Mouse (Mus musculus): Measurements from ENCODE around the gene Pfkfb3. TPM values are rescaled to one million over a fixed set of nuclear protein-coding genes. Genes with fewer than 3 reads are reported as not detected.

The Pfkfb3 gene
- polyA plus RNA-seq (2012; rRNA removed): 152 and 208 TPM in 2 replicates

- no peak for DNase-seq (ENCODE audit: low read depth)
Observed at GRCm38 (mm10) chr2:11553471-11554400, at the start of gene Pfkfb3. Gene Pfkfb3 (minus strand): TSS chr2:11554077.

GRCm38 (mm10) chr2:11602506-11603489, 48.9 kb upstream of the Pfkfb3 start:
- peak; percentile 75 for DNase-seq (ENCODE audit: low read depth)

GRCm38 (mm10) chr2:11601795-11602194, 47.9 kb upstream of the Pfkfb3 start:
- no peak for DNase-seq (ENCODE audit: low read depth)

- DNase-seq (ENCODE audit: low read depth): no peak
Observed at GRCm38 (mm10) chr2:11597906-11598305, 44.0 kb upstream of the Pfkfb3 start.

- no peak for DNase-seq (ENCODE audit: low read depth)
Observed at GRCm38 (mm10) chr2:11596690-11597089, 42.8 kb upstream of the Pfkfb3 start.

GRCm38 (mm10) chr2:11587996-11588395, 34.1 kb upstream of the Pfkfb3 start:
- DNase-seq (ENCODE audit: low read depth): no peak

- DNase-seq (ENCODE audit: low read depth): no peak
Observed at GRCm38 (mm10) chr2:11579399-11579798, 25.5 kb upstream of the Pfkfb3 start.

GRCm38 (mm10) chr2:11578187-11578586, 24.3 kb upstream of the Pfkfb3 start:
- DNase-seq (ENCODE audit: low read depth): no peak

- no peak for DNase-seq (ENCODE audit: low read depth)
Observed at GRCm38 (mm10) chr2:11573684-11574083, 19.8 kb upstream of the Pfkfb3 start.

GRCm38 (mm10) chr2:11571004-11571535, 17.2 kb upstream of the Pfkfb3 start:
- DNase-seq (ENCODE audit: low read depth): no peak

GRCm38 (mm10) chr2:11568471-11568870, 14.6 kb upstream of the Pfkfb3 start:
- no peak for DNase-seq (ENCODE audit: low read depth)

- DNase-seq (ENCODE audit: low read depth): no peak
Observed at GRCm38 (mm10) chr2:11567781-11568362, 14.0 kb upstream of the Pfkfb3 start.

- no peak for DNase-seq (ENCODE audit: low read depth)
Observed at GRCm38 (mm10) chr2:11566898-11567297, 13.0 kb upstream of the Pfkfb3 start.

- no peak for DNase-seq (ENCODE audit: low read depth)
Observed at GRCm38 (mm10) chr2:11566241-11566640, 12.4 kb upstream of the Pfkfb3 start.

- DNase-seq (ENCODE audit: low read depth): no peak
Observed at GRCm38 (mm10) chr2:11564768-11565167, 10.9 kb upstream of the Pfkfb3 start.

- DNase-seq (ENCODE audit: low read depth): no peak
Observed at GRCm38 (mm10) chr2:11563256-11563655, 9.4 kb upstream of the Pfkfb3 start.

- no peak for DNase-seq (ENCODE audit: low read depth)
Observed at GRCm38 (mm10) chr2:11558654-11559053, 4.8 kb upstream of the Pfkfb3 start.

GRCm38 (mm10) chr2:11557244-11557643, 3.4 kb upstream of the Pfkfb3 start:
- DNase-seq (ENCODE audit: low read depth): no peak

GRCm38 (mm10) chr2:11555316-11555715, 1.4 kb upstream of the Pfkfb3 start:
- DNase-seq (ENCODE audit: low read depth): no peak

GRCm38 (mm10) chr2:11552966-11553451, 868 bp downstream of the Pfkfb3 start:
- no peak for DNase-seq (ENCODE audit: low read depth)

GRCm38 (mm10) chr2:11552297-11552821, 1.5 kb downstream of the Pfkfb3 start:
- no peak for DNase-seq (ENCODE audit: low read depth)
